Mouse (Mus musculus): ENCODE results near the gene Casd1. TPM values are rescaled to one million over a fixed set of nuclear protein-coding genes. Genes with fewer than 3 reads are reported as not detected.

Casd1 gene
- 17.6 TPM for polyA plus RNA-seq (2014; fragmentation: Illumina TruSeq; extraction: RNeasy Lipid Tissue Mini Kit (QIAGEN cat#74804); ENCODE audit: low read depth, low replicate concordance)

GRCm38 (mm10) chr6:4600658-4601296 lies at the start of gene Casd1:
Casd1 (plus strand) TSS chr6:4600839.

Other genes starting within 250 kb of the Casd1 start
- 13.9 TPM for gene Col1a2, start 96.0 kb upstream of the Casd1 start, polyA plus RNA-seq (2014; fragmentation: Illumina TruSeq; extraction: RNeasy Lipid Tissue Mini Kit (QIAGEN cat#74804); ENCODE audit: low read depth, low replicate concordance)
- 12.7 TPM for gene Sgce, start 146.4 kb downstream of the Casd1 start, polyA plus RNA-seq (2014; fragmentation: Illumina TruSeq; extraction: RNeasy Lipid Tissue Mini Kit (QIAGEN cat#74804); ENCODE audit: low read depth, low replicate concordance)
- 36.5 TPM for gene Peg10, start 146.5 kb downstream of the Casd1 start, polyA plus RNA-seq (2014; fragmentation: Illumina TruSeq; extraction: RNeasy Lipid Tissue Mini Kit (QIAGEN cat#74804); ENCODE audit: low read depth, low replicate concordance)